Mouse (Mus musculus): ENCODE data around the gene Rap1b.

- peak; percentile 54; the same call in 1 of the 2 replicates for TF ChIP-seq ZNF384 (IDR thresholded peaks at IDR 0.05; ENCODE audit: low read depth, low read length)
- no peak for TF ChIP-seq CHD2 (IDR thresholded peaks at IDR 0.05; ENCODE audit: low read depth, low read length)
These were observed 48.2 kb downstream of the Rap1b start for GRCm38 (mm10) chr10:117797684-117798083.
